Mouse (Mus musculus): Measurements from ENCODE around the gene Esp4.
"Not testable (repeated sequence)": the region's sequence is repeated elsewhere in the genome, so short reads cannot be mapped to it uniquely, and the experiment has no call there.

The Esp4 gene

DNA sequence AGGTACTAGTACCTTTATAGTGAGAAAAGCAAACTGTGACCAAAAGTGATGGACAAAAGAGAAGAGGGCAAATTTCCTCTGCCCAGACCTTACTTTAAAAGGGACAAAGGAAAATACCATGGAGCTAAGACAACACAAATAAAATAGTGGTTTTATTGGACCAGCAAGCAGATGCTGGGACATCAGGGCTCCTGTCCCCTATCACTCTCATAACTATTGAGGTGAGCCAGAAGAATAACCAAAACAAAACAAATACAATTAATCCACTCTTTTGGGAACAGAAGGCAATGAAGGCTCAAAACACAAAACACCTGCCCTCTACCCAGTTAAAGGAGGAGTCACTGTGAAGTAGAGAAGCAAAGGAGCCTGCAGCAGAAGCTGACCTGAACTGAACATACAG lies at the start of gene Esp4:
Esp4 (plus strand) TSS at position 301 of the 400 bp plus-strand sequence.
- DNase-seq = no peak

DNA sequence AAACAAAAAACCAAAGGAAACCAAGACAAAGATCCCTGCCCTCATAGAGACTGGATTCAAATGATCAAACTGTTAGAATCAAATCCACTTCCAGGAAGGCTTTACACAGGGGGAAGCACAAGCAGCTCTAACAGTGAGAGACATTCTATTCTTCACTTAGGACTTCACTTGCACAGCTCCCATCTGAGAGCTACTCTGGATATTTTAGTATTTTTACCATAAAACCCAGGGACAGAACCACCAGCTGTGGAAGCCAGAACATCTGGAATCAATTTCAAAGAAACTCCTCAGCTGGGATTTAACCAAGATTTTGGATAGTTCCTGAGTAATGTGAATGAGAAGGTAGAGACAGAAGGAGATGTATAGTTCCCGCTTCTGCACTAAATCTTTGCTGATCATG lies 44.9 kb upstream of the Esp4 start:
- no peak for DNase-seq

DNA sequence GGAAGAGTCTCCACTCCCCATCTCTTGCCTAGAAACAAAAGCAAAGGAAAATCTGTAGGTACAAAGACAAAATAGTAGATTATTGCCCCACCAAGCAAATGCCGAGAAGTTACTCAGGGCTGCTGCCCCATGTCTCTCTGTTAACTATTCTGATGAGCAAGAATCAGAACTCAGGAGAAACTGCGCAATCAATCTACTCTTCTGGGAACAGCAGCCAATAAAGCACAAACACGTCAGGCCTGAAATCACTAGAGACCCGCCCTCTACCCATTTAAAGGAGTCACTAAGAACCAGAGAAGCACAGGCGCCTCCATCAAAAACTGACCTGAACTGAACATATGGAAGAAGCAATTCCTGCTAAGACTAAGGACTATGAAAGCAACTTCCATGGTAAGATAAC lies 37.2 kb upstream of the Esp4 start, which contains the start of gene Esp6:
Esp6 (plus strand) TSS at position 301 of the 400 bp plus-strand sequence.
- DNase-seq = no peak

DNA sequence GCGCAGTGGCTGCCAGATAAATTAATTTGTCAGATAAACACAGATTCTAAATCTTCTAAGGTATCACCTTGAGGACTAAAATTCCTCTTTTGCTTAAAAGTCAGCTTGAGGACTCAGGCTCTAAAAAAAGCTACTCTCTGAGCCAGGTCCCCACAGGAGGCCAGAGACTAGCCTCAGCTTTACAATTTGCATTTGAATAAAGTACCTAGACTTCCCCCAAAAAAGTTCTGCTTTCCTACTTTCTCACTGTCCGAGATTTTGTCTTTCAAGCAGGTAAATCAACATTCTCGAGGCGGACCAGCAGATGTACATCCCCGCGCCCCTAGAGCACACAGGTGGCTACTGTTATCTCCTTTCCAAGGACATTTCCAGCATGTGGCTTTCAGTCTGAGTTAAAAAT lies 14.5 kb upstream of the Esp4 start:
- DNase-seq = not testable (repeated sequence)

DNA sequence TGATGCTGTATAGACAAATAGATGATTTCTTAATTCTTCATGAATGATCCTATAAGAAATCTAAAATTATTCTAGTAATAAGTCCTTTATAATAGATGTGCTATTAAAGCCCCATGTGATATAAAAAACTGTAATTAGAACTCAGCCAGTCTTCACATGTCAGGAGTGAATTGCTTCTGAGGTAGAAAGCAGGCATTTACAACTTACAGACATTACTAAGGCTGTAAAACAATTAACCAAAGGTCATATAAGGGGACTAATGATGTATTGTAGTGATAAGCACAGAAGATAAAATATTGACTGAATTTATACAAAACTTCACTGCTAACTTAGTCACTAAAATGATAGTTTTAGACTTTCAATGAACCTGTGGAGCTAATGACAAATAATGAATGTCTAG lies 7.1 kb upstream of the Esp4 start:
- DNase-seq = no peak

DNA sequence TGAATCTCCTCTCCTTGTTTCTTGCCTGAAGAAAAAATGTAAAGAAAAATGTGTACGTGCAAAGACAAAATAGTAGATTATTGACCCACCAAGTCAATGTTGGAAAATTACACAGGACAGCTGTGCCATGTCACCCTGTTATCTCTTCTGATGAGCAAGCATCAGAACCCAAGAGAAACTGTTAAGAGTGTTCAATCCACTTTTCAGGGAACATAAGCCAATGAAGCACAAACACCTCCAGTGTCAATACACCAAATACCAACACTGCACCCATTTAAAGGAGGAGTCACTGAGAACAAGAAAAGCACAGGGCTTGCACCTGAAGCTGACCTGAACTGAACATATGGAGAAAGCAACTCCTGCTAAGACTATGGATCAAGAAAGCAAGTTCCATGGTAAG lies 33.4 kb downstream of the Esp4 start, which contains the start of gene Esp3:
Esp3 (plus strand) TSS at position 301 of the 400 bp plus-strand sequence.
- DNase-seq = not testable (repeated sequence)
